Mouse (Mus musculus): Measurements from ENCODE around the gene Pard3b. TPM values are rescaled to one million over a fixed set of nuclear protein-coding genes. Genes with fewer than 3 reads are reported as not detected.
A peak's percentile ranks its signal among the peaks of the same experiment; 100 is the strongest.

Gene Pard3b
- total RNA-seq, 2 experiments from 2014 or later, result 3.2 to 3.4 TPM

DNA sequence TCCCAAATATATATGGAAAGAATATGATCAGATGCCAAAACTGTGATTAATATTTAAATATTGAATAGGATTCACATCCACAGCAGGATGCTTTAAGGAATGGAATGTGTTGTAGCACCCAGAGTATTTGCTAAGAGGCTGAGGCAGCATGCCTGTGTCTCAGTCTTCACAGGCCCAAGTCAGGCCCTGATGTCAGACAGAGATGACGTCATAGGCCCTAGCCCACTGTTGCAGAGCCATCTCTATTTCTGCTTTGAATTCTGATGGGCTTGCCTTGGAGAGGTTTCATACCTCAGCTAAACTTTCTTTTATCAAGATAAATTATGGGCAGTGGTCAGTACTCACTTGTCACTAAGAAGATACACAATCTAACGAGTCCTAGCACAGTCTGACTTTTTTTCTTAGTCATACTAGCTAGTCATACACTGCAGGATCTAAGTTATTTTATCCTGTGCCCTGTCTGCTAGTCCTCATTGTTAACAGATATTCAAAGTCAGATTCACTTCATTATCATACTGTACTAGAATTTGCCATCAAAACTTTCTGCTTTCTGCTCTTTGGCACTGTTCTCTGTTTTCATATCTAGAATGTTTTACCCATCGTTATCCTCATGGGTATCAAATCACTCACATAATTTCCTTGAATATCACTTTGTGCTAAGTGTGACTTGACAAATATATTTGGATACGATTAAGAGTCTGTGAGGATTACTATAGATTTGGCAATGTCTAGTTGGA is 264.8 kb downstream of the Pard3b start:
- DNase-seq (ENCODE audit: low spot score in 2 of 2), result no peak
- intact Hi-C loops (cut with DNase I), result no loop called here

DNA sequence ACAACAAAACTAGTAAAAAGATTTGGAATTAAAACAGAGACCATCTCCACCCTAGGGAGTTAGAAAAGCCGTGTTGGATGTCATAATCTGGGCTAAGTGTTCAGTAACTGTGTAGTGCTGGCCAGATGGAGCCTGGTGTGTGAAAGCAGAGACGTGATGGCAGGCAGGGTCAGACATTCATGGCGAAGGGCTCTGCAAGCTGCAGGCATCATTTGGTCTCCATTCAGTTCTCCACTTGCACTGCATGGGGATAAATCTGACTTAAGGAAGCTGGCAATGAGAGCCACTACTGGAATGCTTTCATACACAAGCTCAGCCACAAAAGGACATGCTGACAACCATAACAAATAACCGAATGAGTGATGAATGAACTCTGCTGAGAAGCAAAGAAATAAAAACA is 265.4 kb downstream of the Pard3b start:
- no peak for DNase-seq (ENCODE audit: low spot score in 2 of 2)

DNA sequence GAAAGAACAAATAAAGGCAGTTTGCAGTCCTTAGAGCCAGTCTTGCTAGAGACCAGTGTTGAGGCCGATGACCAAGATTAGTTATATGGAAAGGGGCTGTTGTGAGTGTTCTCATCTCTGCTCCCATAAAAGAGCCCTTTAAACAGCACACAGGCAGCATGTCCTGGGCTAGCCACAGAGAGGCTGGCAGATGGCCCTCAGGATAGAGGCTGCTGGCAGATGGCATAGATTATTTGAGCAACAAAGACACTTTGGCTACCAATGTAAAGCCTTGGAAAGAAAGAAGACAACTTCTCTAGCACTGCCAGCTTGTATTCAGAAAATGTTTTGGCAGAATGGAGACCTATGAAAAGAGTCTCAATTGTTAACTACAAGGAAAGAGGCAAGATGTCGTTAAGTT is 274.3 kb downstream of the Pard3b start:
- DNase-seq (ENCODE audit: low spot score in 2 of 2), result no peak
- intact Hi-C loops (cut with DNase I), result no loop called here

More for the DNA sequence above, 265.4 kb downstream of the Pard3b start:
- intact Hi-C loops (cut with DNase I), result no loop called here

DNA sequence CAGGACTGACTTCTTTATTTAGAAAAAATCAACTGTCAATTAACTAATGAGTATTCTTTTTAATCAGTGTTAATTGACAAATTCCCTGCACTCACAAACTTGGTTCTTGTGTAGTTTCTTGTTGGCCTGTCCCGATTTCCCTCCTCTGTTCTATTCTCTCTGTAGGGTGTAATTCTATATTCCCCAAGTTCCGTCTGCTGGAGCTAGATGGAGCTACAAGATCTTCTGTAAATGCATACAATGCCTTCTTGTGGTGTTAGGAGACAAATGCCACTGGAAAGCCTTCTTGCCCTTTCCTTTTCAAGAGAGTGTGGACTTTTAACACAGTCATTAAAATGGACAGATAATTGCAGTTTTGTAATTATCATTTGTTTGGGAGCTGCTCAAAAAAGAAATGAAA is 286.3 kb downstream of the Pard3b start:
- intact Hi-C loops (cut with DNase I), result loop anchor here (2.0 to 10.0 kb wide), 2 partner anchors 780 to 850 kb away; no protein-coding TSS in a partner anchor
- peak; percentile 22 to 65 for DNase-seq (ENCODE audit: low spot score in 2 of 2)

DNA sequence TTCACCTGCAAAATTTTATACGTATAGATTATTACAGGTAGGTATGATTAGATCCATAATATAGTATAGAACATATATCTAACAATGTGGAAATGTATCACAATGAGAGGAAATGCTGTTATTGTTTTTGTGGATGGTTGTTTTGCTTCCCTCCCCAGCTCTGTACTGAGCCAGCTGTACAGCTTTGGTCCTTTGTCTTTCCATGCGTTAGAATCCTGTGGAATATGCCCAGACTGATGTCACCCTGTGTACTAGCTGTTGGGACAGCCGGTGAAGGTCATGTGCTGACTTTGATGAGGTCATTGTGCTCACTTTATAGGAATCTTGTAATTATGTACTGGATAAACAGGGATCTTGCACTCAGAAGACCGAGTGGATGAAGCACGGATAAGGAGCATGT is 286.9 kb downstream of the Pard3b start:
- DNase-seq (ENCODE audit: low spot score in 2 of 2), result no peak
- intact Hi-C loops (cut with DNase I), result loop anchor here (2.0 to 10.0 kb wide), 2 partner anchors 779 to 849 kb away; no protein-coding TSS in a partner anchor

DNA sequence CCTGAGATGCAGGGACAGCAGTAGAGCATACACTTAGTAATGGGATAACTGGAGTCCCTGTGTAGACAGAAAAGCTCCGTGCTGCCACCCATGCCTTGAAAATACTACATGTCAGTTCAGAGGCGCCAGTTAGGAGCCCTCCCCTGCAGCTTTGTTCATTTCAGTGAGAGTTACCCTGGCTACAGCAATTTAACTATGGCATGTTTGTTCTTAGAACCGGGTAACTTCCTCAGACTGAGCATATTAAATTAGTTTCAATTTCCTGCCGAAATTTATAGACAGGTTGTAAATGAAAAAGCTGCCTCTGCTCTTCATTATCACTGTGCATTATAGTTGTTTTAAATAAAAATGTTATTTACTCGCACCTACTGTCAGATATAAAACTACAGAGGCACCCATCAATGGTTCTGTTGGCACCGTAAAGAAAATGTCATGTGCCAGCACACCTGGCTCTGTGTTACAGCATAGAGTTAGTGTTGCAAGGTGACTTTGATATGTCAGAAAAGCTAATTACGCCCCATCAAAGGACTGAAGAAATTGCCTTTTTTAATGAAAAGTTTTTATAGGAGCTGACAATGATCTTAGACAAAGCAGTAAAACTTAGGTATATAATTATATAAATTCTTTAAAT is 289.6 kb downstream of the Pard3b start:
- no peak for DNase-seq (ENCODE audit: low spot score in 2 of 2)
- intact Hi-C loops (cut with DNase I), result loop anchor here (10.0 kb wide), 1 partner anchor 847 kb away; no protein-coding TSS in a partner anchor

DNA sequence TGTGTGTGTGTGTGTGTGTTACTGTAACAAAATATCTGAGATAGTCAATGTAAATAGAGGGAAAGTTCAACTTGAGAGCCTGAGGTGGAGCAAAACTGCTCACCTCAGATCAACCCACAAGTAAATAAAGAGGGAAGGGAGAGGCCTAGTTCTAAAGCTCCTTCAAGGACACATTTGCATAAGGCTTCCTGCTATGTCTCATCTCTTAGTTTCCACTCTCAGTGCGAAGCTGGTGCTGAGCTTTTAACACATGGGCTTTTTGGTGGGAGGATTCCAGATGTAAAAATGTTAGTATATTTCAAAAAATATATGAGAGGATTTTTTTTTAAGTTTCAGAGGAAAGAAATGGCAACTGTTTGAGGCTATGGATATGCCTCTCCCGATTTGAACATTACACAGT is 294.9 kb downstream of the Pard3b start:
- DNase-seq (ENCODE audit: low spot score in 2 of 2), result peak in 1 of 2 experiments; percentile 26
- intact Hi-C loops (cut with DNase I), result no loop called here

DNA sequence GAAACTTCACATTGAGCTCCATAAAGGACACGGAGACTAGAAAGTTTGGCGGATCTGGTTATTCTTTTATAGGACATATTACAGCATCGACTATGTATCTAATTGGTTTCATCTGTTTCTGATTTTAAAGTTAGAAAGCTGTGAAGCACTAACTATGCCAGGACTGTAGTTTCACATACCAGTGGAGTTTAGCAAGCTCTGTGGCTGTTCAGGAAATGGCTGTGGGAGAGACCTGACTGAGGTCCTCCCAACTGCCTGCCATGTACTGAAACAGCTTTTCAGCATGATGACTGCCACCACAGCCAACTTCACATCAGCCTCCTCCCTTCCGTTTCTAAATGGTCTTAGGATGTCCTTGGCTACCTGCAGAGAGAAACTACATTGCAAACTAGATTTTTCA is 296.1 kb downstream of the Pard3b start:
- no peak for DNase-seq (ENCODE audit: low spot score in 2 of 2)
- intact Hi-C loops (cut with DNase I), result no loop called here

DNA sequence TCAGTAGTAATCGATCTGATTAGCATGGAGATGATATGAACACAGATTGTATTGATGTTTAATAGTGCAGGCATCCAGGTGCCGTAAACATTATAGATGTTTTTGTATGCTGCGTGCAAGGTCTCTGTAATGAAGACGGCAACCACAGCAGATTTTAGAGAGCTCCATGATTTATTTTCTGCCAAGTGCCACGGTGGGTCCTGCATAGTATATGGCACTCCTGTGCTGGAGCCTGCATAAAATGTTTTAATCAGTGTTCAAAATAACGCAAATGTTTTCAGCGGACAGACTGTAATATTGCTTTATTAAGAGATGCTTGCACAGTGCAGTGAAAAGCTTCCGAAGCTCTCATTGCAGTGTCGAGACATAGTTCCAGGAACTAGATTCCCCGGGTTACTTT is 301.3 kb downstream of the Pard3b start:
- no peak for DNase-seq (ENCODE audit: low spot score in 2 of 2)
- intact Hi-C loops (cut with DNase I), result no loop called here

DNA sequence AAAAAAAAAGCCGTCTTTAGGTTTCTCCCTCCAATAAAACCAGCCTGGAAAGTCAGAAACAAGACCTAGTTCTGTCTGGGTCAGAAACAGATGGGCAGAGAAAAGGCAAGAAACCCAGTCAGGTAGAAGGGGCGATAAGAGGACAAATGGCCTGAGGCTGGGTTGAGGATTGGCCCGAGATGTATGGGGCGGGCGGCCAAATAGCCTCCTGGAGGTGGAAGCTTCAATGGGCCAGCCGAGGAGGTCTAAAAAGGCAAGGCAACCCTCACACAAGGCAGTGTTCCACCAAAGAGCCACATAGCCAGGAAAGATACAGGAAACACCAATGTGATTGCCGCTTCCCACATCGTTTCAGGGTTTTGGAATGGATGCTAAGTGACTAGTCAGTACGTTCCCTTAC is 322.9 kb downstream of the Pard3b start:
- DNase-seq (ENCODE audit: low spot score in 2 of 2), result no peak
- intact Hi-C loops (cut with DNase I), result no loop called here

DNA sequence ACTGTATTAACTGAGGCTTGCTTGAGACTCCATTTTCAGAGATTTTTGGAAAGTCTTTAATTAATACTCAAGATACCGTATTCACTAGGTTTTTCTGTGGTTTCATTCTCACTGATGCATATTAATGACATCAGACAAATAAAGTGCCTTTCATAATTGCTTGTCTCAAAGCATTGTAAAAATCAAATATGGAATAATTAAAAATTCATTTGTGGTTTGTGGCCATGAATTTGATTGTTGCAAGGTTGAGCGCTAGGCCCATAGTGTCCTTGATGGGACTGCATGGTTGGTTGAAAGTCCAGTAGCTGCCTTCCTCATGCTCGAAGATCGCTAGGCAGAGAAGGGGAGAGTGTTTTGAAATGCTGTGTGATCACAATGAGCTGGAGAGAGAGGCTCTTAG is 323.9 kb downstream of the Pard3b start:
- intact Hi-C loops (cut with DNase I), result no loop called here
- no peak for DNase-seq (ENCODE audit: low spot score in 2 of 2)

DNA sequence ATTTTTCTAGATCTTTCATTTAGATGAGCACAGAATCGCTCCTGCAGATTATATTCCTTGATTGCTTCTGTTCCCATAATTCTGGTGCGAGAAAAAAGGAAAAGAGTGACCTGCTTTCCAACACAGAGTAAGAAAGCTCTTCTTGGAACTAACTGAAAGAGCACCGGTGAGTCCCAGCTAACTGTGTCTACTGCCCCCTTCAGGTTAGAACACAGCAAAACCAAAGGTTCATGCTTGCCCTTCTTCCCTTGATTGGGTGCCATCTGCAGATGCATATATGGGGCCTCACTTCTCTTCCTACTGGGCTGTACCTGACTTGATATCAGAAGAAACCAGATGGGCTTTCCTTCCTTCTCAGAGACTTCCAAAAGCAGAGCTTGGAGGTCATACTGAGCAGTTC is 328.5 kb downstream of the Pard3b start:
- intact Hi-C loops (cut with DNase I), result no loop called here
- DNase-seq (ENCODE audit: low spot score in 2 of 2), result no peak

DNA sequence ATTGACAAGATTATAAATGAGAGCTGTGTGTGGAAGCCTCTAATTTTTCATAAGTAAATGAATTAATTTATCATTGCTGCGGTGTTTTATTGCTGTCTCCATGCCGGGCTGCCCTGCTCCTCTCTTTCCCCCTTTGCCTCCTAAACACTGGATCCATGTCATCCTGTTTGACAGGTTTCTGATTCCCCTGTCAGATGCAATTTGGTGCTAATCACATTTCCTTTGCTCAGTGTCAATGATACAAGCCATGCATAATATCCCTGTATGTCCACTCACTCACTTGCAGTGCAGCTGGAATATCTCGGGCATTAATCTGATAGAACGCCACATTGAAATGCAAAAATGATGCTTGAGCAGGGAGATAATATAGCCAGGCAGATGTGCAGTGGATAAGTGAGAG is 329.2 kb downstream of the Pard3b start:
- intact Hi-C loops (cut with DNase I), result no loop called here
- no peak for DNase-seq (ENCODE audit: low spot score in 2 of 2)

DNA sequence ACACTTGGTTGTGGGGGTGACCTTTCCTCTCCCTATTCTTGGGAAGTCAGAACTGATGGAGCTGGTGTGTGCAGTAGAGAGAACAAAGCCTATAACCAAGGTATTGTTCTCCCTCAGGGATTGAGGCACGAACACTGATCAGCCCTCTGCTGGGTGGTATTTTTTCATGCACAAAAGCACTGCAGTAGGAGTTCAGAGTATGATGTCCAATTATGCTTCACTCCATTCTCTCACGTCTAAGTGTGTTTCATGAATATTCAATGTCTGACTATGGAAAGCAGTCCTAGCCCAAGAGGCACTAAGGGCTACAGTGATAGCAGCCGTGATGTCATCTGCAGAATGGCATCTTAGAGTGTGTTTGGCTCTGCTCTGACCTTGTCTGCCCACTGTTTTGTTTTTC is 359.1 kb downstream of the Pard3b start:
- intact Hi-C loops (cut with DNase I), result no loop called here
- DNase-seq (ENCODE audit: low spot score in 2 of 2), result no peak

DNA sequence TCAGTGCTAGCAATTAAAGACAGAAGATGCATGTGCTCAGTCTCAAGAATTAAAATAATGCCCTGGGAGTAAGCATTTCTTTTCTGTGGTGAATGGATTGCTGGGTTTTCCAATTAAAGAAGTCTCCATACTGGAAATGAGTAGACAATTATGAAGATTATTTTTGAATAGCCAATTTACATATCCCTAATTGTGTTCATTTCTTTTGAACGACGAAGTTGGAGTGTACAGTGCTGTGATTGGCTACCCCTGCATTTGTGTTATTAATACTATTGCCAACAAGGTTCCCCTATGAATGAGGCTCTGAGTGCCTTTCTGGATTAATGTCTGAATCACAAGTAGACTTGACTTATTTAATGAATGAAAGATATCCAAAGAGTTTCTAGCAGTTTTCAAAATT is 370.2 kb downstream of the Pard3b start:
- no peak for DNase-seq (ENCODE audit: low spot score in 2 of 2)
- intact Hi-C loops (cut with DNase I), result no loop called here

DNA sequence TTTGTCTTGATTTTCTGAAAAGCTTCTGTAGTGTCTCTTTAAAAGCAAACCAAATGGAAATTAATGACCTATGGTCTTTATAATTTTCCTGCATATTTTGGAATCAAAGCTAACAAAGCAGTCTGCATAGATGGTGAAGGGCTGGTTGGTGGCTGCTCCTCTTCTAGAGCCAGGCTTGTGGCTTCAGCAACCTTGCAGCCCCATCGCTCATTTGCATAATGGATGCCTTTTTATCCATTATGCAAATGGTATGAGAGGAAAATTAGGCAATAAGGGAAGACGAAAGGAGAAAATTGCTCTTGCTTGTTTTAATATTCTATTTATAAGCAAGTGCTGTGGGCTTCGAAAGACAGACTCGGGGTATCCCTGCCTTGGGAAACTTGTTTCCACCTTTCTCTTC is 373.1 kb downstream of the Pard3b start:
- intact Hi-C loops (cut with DNase I), result no loop called here
- DNase-seq (ENCODE audit: low spot score in 2 of 2), result no peak

DNA sequence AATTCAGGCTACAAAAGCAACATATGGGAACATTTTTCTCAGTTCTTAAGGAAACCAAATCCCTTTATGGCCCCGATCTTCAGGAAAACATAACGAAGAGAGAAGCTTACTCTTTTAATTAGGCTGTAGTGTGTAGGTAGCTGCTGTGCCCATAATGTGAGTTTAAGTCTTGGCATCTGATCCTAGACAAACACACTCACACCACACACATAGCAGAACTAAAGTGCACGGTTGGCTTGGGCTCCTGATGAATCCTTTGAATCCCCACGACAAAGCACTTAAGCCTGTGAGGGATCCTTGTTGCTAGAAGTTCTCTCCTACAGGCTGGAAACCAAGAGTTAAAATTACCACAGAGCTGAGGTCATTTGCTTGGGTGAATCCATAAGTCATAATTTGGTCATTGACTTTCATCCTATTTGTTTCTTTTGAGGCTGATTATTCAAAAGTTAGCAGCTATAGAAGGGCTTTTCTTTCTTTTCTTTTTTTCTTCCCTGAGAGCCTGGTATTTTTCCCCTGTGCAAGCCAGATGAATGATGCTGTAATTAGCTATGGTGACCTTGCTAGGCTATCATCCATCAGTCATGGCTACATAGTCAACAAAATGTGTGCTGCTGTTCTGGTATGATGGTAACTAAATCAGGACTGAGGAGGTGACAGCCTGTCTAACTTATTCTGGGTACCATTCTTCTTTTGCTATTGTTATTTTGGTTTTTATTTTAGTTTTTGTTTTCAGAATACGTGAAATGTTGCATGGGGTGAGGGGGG is 378.1 kb downstream of the Pard3b start:
- no peak for DNase-seq (ENCODE audit: low spot score in 2 of 2)
- intact Hi-C loops (cut with DNase I), result no loop called here

DNA sequence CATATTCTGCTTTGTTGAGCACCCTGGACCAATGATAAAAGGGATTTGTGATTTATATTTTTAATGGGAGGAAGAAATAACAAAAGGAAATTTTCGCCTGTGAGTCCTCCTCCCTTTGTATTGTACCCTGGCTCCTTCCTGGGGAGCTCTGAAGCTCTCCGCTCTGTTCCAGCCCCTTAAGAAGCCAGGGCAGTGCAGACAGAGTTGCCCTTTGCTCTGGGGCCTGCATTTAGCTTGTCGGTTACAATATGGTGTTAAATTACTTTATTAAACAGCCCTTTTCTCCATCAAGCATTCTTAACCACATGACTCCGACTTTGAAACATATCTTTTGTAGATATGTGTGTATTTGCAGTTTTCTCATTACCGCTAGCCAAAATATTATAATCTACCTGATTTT is 379.7 kb downstream of the Pard3b start:
- intact Hi-C loops (cut with DNase I), result no loop called here
- DNase-seq (ENCODE audit: low spot score in 2 of 2), result no peak

DNA sequence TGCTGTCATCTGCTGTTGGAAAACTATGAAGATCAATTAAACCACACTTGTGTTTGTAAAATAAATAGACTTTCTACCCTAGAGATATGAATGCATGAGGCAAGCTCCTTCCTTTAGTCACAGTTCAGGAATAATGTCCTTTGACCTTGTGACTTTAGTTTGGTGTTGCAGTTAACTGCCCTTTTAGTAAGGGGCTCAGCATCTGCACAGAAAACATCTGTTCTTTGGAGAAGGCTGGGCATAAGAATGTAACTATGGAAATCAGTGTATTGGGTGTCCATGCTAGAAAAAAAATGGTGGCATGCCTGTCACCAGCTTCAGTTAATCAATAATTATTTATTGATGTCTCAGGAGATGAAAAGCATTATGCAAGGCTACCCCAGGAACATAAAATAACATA is 381.1 kb downstream of the Pard3b start:
- intact Hi-C loops (cut with DNase I), result no loop called here
- no peak for DNase-seq (ENCODE audit: low spot score in 2 of 2)

DNA sequence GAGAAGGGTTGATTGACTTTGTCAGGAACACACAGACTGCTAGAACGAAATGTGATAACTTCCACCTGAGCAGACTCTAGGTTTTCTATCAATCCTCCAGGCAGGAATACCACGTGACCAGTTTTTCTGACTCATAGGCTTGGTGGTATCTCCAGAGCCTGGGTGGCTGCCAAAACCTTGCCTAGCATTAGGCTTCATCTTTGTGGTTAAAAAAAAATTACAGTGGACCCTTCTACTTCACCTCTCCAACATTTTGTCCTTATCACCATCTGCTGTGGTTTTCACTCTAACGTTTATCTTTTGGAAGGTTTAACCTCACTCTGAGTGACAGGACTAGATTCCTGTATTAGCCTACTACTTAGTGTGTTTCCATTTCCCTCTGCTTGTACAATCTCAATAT is 403.1 kb downstream of the Pard3b start:
- intact Hi-C loops (cut with DNase I), result no loop called here
- no peak for DNase-seq (ENCODE audit: low spot score in 2 of 2)

DNA sequence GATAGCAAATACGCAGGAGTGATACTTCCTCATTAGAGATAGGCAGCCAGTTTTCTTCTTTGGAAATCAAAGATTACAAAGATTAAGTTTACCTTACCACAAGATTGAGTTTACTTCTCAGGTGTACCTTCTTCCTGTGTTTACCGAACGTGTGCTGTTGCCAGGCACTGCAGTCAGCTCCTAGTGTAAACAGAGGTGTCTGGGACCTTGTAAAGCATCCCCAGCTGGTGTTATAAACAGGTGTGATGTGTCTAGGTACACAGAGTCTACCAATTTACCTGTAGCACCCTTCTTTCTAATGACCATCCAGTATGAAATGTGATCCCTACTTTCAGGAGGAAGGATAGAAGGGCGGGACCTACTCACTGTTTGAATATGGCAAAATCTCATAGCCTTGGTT is 410.0 kb downstream of the Pard3b start:
- intact Hi-C loops (cut with DNase I), result no loop called here
- no peak for DNase-seq (ENCODE audit: low spot score in 2 of 2)
